Mouse (Mus musculus) cerebellum, postnatal 10 days (tissue): ENCODE measurements at regions not wholly inside any gene's neighbourhood (a gene's known extent, or its start where the extent isn't known, plus 50 kb on each side); places are given as distances from the start of the nearest gene placed in this dataset.
"Not testable (repeated sequence)": the region's sequence is repeated elsewhere in the genome, so short reads cannot be mapped to it uniquely, and the experiment has no call there.

ENCODE experiments used
- DNase-seq, 2 experiments: peaks; one replicate each; pipeline ENCODE4 v3.0.0; 2021; ENCODE audit warnings: mixed read lengths in 2 of 2

- DNase-seq, result no peak
Observed at GRCm38 (mm10) chr12:104637046-104638032, 114.4 kb downstream of the Dicer1 start.

GRCm38 (mm10) chr12:104636474-104636873 is 115.3 kb downstream of the Dicer1 start:
- no peak for DNase-seq

GRCm38 (mm10) chr12:104634818-104635217 is 116.9 kb downstream of the Dicer1 start:
- no peak for DNase-seq

- DNase-seq, result no peak
Observed at GRCm38 (mm10) chr12:104630590-104630989, 121.2 kb downstream of the Dicer1 start.

GRCm38 (mm10) chr12:104629449-104629848 is 122.3 kb downstream of the Dicer1 start:
- DNase-seq, result no peak

GRCm38 (mm10) chr12:104626054-104626453 is 125.7 kb downstream of the Dicer1 start:
- DNase-seq, result no peak

GRCm38 (mm10) chr12:104623896-104624685 is 127.7 kb downstream of the Dicer1 start:
- DNase-seq, result no peak

- DNase-seq, result peak; percentile 78 to 83
Observed at GRCm38 (mm10) chr12:104617111-104617725, 134.5 kb downstream of the Dicer1 start.

GRCm38 (mm10) chr12:104614240-104614639 is 137.5 kb downstream of the Dicer1 start:
- DNase-seq, result peak in 1 of 2 experiments; percentile 39

GRCm38 (mm10) chr12:104609767-104610166 is 136.6 kb upstream of the Gsc start:
- peak; percentile 62 to 74 for DNase-seq

- not testable (repeated sequence) for DNase-seq
Observed at GRCm38 (mm10) chr12:104608956-104609355, 135.8 kb upstream of the Gsc start.

- peak; percentile 52 to 62 for DNase-seq
Observed at GRCm38 (mm10) chr12:104607410-104607809, 134.3 kb upstream of the Gsc start.

- DNase-seq, result peak; percentile 26 to 52
Observed at GRCm38 (mm10) chr12:104605535-104606399, 132.6 kb upstream of the Gsc start.

GRCm38 (mm10) chr12:104598056-104598455 is 124.9 kb upstream of the Gsc start:
- DNase-seq, result no peak

GRCm38 (mm10) chr12:104593526-104594155 is 120.5 kb upstream of the Gsc start:
- peak; percentile 85 to 93 for DNase-seq

- DNase-seq, result peak; percentile 38 to 42
Observed at GRCm38 (mm10) chr12:104592791-104593525, 119.8 kb upstream of the Gsc start.

- peak; percentile 71 to 75 for DNase-seq
Observed at GRCm38 (mm10) chr12:104591571-104591970, 118.4 kb upstream of the Gsc start.

- DNase-seq, result peak; percentile 54 to 55
Observed at GRCm38 (mm10) chr12:104590291-104590690, 117.2 kb upstream of the Gsc start.

- DNase-seq, result no peak
Observed at GRCm38 (mm10) chr12:104584408-104584807, 111.3 kb upstream of the Gsc start.

GRCm38 (mm10) chr12:104580796-104581195 is 107.7 kb upstream of the Gsc start:
- peak; percentile 32 to 48 for DNase-seq

- DNase-seq, result no peak
Observed at GRCm38 (mm10) chr12:104567622-104568021, 94.5 kb upstream of the Gsc start.
